Mouse (Mus musculus) liver, embryonic 12.5 days (tissue): ENCODE measurements around the gene Eif4ebp2. TPM values are rescaled to one million over a fixed set of nuclear protein-coding genes. Genes with fewer than 3 reads are reported as not detected.
A peak's percentile ranks its signal among the peaks of the same experiment; 100 is the strongest.
"Not testable (repeated sequence)": the region's sequence is repeated elsewhere in the genome, so short reads cannot be mapped to it uniquely, and the experiment has no call there.

Experiments
- ATAC-seq: fragments of 200-750 bp; cut with Nextera tagmentation; 2 replicates; pipeline ENCODE4 v1.8.0; 2017; ENCODE audit warnings: moderate number of reproducible peaks, mild to moderate bottlenecking, moderate library complexity
- H3K27ac ChIP-seq: fragments of 300-500 bp; sonication (generic); 2 replicates; pipeline ENCODE4 v1.5.1; 2016; ENCODE audit warnings: mild to moderate bottlenecking
- H3K27me3 ChIP-seq: fragments of 300-500 bp; sonication (generic); replicated peaks from 2 replicates; pipeline ENCODE4 v1.6.1; 2016; ENCODE audit warnings: mild to moderate bottlenecking, moderate library complexity
- H3K36me3 ChIP-seq: fragments of 300-500 bp; sonication (generic); 2 replicates; pipeline ENCODE4 v1.6.1; 2016; ENCODE audit warnings: mild to moderate bottlenecking, moderate library complexity
- H3K4me1 ChIP-seq: fragments of 300-500 bp; sonication (generic); 2 replicates; pipeline ENCODE4 v1.6.1; 2016
- H3K4me2 ChIP-seq: fragments of 300-500 bp; sonication (generic); 2 replicates; pipeline ENCODE4 v1.6.1; 2016; ENCODE audit warnings: mild to moderate bottlenecking, moderate library complexity
- H3K4me3 ChIP-seq: fragments of 300-500 bp; sonication (generic); 2 replicates; pipeline ENCODE4 v1.5.1; 2016; ENCODE audit warnings: mild to moderate bottlenecking, moderate library complexity
- H3K9ac ChIP-seq: fragments of 300-500 bp; sonication (generic); 2 replicates; pipeline ENCODE4 v1.6.1; 2016; ENCODE audit warnings: mild to moderate bottlenecking, moderate library complexity
- H3K9me3 ChIP-seq: fragments of 300-500 bp; sonication (generic); replicated peaks from 2 replicates; pipeline ENCODE4 v1.6.1; 2016; ENCODE audit warnings: mild to moderate bottlenecking, moderate library complexity
- WGBS: fragments of 180-500 bp; shearing (Covaris S2); methylation state at CpG from one replicate; pipeline ENCODE4 v1.1.7; 2016; ENCODE audit not compliant: insufficient replicate concordance; 5-methylcytosine and 5-hydroxymethylcytosine counted together
- polyA plus RNA-seq: library from polyadenylated mRNA; unstranded; fragments of >200 nt; fragmentation: Nextera tagmentation; extraction: Ambion mirVana; gene quantifications from 2 replicates; pipeline ENCODE4 v1.2.1, GENCODE M21; 2016

The Eif4ebp2 gene
- polyA plus RNA-seq, 1 experiment from 2014 or later: 57.6 TPM

GRCm38 (mm10) chr10:61453171-61453570 is 710 bp upstream of the Eif4ebp2 start:
- WGBS: 50% methylated on average over 3 of the region's 3 CpGs
- Histone ChIP-seq H3K36me3 (peaks cover 26% of the 10 kb centered on the region), H3K4me2 (peak overlapping the region; percentile 75), H3K4me3 (peak overlapping the region; percentile 78), H3K27ac (peak overlapping the region; percentile 60; the same call in 1 of the 2 replicates), H3K4me1 (peaks cover 41% of the 10 kb centered on the region)
- ATAC-seq, H3K9me3 ChIP-seq, H3K27me3 ChIP-seq, H3K9ac ChIP-seq: not testable (repeated sequence)

GRCm38 (mm10) chr10:61451931-61452617 is 387 bp downstream of the Eif4ebp2 start:
- Histone ChIP-seq H3K9me3 (no peaks in the 10 kb centered on the region), H3K9ac (peak overlapping the region; percentile 87), H3K27ac (peak overlapping the region; percentile 92), H3K36me3 (peaks cover 37% of the 10 kb centered on the region), H3K4me3 (peak overlapping the region; percentile 78), H3K4me1 (peaks cover 52% of the 10 kb centered on the region), H3K27me3 (no peaks in the 10 kb centered on the region), H3K4me2 (peak overlapping the region; percentile 75)
- peak; percentile 48 for ATAC-seq
- under 1% methylated on average over 60 of the region's 62 CpGs for WGBS

GRCm38 (mm10) chr10:61451463-61451930 is 964 bp downstream of the Eif4ebp2 start:
- ATAC-seq: peak; percentile 33
- Histone ChIP-seq H3K27ac (peak overlapping the region; percentile 92), H3K4me3 (peak overlapping the region; percentile 78), H3K4me1 (peaks cover 57% of the 10 kb centered on the region), H3K4me2 (peak overlapping the region; percentile 75), H3K9ac (peak overlapping the region; percentile 87), H3K27me3 (no peaks in the 10 kb centered on the region), H3K36me3 (peaks cover 43% of the 10 kb centered on the region), H3K9me3 (no peaks in the 10 kb centered on the region)
- WGBS: 1% methylated on average over 8 of the region's 8 CpGs

GRCm38 (mm10) chr10:61448834-61449233 is 3.6 kb downstream of the Eif4ebp2 start:
- Histone ChIP-seq H3K27me3 (no peaks in the 10 kb centered on the region), H3K9me3 (no peaks in the 10 kb centered on the region), H3K4me2 (peak overlapping the region; percentile 75), H3K27ac (0 out of 2 replicates have a peak overlapping the region, but pooled peaks have one; percentile 40), H3K4me1 (peaks cover 84% of the 10 kb centered on the region), H3K9ac (peak overlapping the region; percentile 46), H3K4me3 (no peak overlapping the region), H3K36me3 (peaks cover 61% of the 10 kb centered on the region)
- 36% methylated on average over 3 of the region's 3 CpGs for WGBS
- ATAC-seq: no peak

- no peak overlapping the region for H3K4me3 ChIP-seq
- H3K9me3 ChIP-seq: no peaks in the 10 kb centered on the region
- 0 out of 2 replicates have a peak overlapping the region, but pooled peaks have one; percentile 5 for H3K4me2 ChIP-seq
- H3K27ac ChIP-seq: no peak overlapping the region
- peaks cover 89% of the 10 kb centered on the region for H3K4me1 ChIP-seq
- peaks cover 71% of the 10 kb centered on the region for H3K36me3 ChIP-seq
- no peak for ATAC-seq
- no peak overlapping the region for H3K9ac ChIP-seq
- no peaks in the 10 kb centered on the region for H3K27me3 ChIP-seq
- 76% methylated on average over 10 of the region's 10 CpGs for WGBS
Observed at GRCm38 (mm10) chr10:61447581-61448353, 4.7 kb downstream of the Eif4ebp2 start.

GRCm38 (mm10) chr10:61445016-61445415 is 7.4 kb downstream of the Eif4ebp2 start:
- ATAC-seq: no peak
- no peaks in the 10 kb centered on the region for H3K27me3 ChIP-seq
- H3K4me2 ChIP-seq: no peak overlapping the region
- H3K9me3 ChIP-seq: no peaks in the 10 kb centered on the region
- 82% methylated on average over 3 of the region's 3 CpGs for WGBS
- H3K4me3 ChIP-seq: no peak overlapping the region
- H3K27ac ChIP-seq: peak overlapping the region; percentile 18; the same call in 1 of the 2 replicates
- peaks cover 88% of the 10 kb centered on the region for H3K36me3 ChIP-seq
- H3K4me1 ChIP-seq: peaks cover 83% of the 10 kb centered on the region
- 0 out of 2 replicates have a peak overlapping the region, but pooled peaks have one; percentile 22 for H3K9ac ChIP-seq

- H3K27me3 ChIP-seq: no peaks in the 10 kb centered on the region
- no peak overlapping the region for H3K9ac ChIP-seq
- H3K36me3 ChIP-seq: peaks cover 85% of the 10 kb centered on the region
- H3K4me3 ChIP-seq: no peak overlapping the region
- H3K9me3 ChIP-seq: no peaks in the 10 kb centered on the region
- WGBS: 69% methylated on average over 1 of the region's 1 CpGs
- ATAC-seq: no peak
- H3K4me2 ChIP-seq: no peak overlapping the region
- 0 out of 2 replicates have a peak overlapping the region, but pooled peaks have one; percentile 20 for H3K27ac ChIP-seq
- H3K4me1 ChIP-seq: peaks cover 71% of the 10 kb centered on the region
Observed at GRCm38 (mm10) chr10:61443876-61444275, 8.6 kb downstream of the Eif4ebp2 start.

GRCm38 (mm10) chr10:61443456-61443855 is 9.0 kb downstream of the Eif4ebp2 start:
- Histone ChIP-seq H3K27ac (0 out of 2 replicates have a peak overlapping the region, but pooled peaks have one; percentile 20), H3K4me3 (no peak overlapping the region), H3K4me1 (peaks cover 67% of the 10 kb centered on the region), H3K4me2 (no peak overlapping the region), H3K9me3 (no peaks in the 10 kb centered on the region), H3K9ac (no peak overlapping the region), H3K27me3 (no peaks in the 10 kb centered on the region), H3K36me3 (peaks cover 85% of the 10 kb centered on the region)
- WGBS: 61% methylated on average over 6 of the region's 6 CpGs
- no peak for ATAC-seq

GRCm38 (mm10) chr10:61440202-61440800 is 12.2 kb downstream of the Eif4ebp2 start:
- peaks cover 35% of the 10 kb centered on the region for H3K4me1 ChIP-seq
- no peak overlapping the region for H3K9ac ChIP-seq
- ATAC-seq: no peak
- no peaks in the 10 kb centered on the region for H3K27me3 ChIP-seq
- H3K9me3 ChIP-seq: no peaks in the 10 kb centered on the region
- no peak overlapping the region for H3K4me2 ChIP-seq
- H3K27ac ChIP-seq: no peak overlapping the region
- 81% methylated on average over 7 of the region's 7 CpGs for WGBS
- no peak overlapping the region for H3K4me3 ChIP-seq
- H3K36me3 ChIP-seq: peaks cover 71% of the 10 kb centered on the region

GRCm38 (mm10) chr10:61431375-61431774 is 21.1 kb downstream of the Eif4ebp2 start:
- Histone ChIP-seq H3K4me1 (no peaks in the 10 kb centered on the region), H3K9me3 (no peaks in the 10 kb centered on the region), H3K4me3 (no peak overlapping the region), H3K36me3 (peaks cover 74% of the 10 kb centered on the region), H3K27me3 (no peaks in the 10 kb centered on the region), H3K4me2 (no peak overlapping the region), H3K9ac (no peak overlapping the region), H3K27ac (no peak overlapping the region)
- 89% methylated on average over 9 of the region's 9 CpGs for WGBS
- ATAC-seq: no peak

GRCm38 (mm10) chr10:61429043-61429442 is 23.4 kb downstream of the Eif4ebp2 start:
- H3K4me3 ChIP-seq: no peak overlapping the region
- peaks cover 15% of the 10 kb centered on the region for H3K4me1 ChIP-seq
- H3K9me3 ChIP-seq: no peaks in the 10 kb centered on the region
- ATAC-seq: no peak
- no peak overlapping the region for H3K4me2 ChIP-seq
- 87% methylated on average over 5 of the region's 5 CpGs for WGBS
- H3K27me3 ChIP-seq: no peaks in the 10 kb centered on the region
- H3K36me3 ChIP-seq: peaks cover 52% of the 10 kb centered on the region
- no peak overlapping the region for H3K9ac ChIP-seq
- no peak overlapping the region for H3K27ac ChIP-seq
